Mouse (Mus musculus) kidney, adult 2 months (tissue): ENCODE data around the gene Fcgr3.

Source experiments
- CTCF ChIP-seq: fragments of 200-500 bp; conservative IDR thresholded peaks from 2 replicates; pipeline ENCODE4 v1.5.1; 2011; ENCODE audit warnings: low read depth, mild to moderate bottlenecking, control low read depth, low read length, moderate library complexity, mixed read lengths; ENCODE audit not compliant: insufficient read depth, insufficient read length
- POLR2A ChIP-seq: fragments of 200-500 bp; IDR thresholded peaks from one replicate; pipeline ENCODE4 v1.6.1; 2011; ENCODE audit warnings: low read depth, low read length, control low read depth

DNA sequence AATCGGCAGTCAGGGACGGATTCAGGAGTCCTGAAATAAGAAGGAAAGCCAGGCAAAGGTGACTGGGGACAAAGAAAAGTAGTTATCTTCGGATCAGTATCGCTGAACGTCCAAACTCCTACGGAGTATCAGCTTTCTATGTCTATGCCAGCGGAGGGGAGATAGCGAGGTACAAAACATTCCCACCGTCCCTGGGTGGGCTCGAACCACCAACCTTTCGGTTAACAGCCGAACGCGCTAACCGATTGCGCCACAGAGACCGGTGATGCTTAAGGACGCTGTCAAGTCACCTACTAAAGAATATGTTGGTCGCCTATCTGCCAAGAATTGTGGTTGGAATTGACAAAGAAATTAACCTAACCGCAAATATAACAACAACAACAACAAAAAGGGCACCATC lies 31.0 kb downstream of the Fcgr3 start:
- TF ChIP-seq CTCF (no peak), POLR2A (no peak)
